Mouse (Mus musculus) ES-E14 (cell line): ENCODE measurements around the gene Gm11034. TPM values are rescaled to one million over a fixed set of nuclear protein-coding genes. Genes with fewer than 3 reads are reported as not detected.
A peak's percentile ranks its signal among the peaks of the same experiment; 100 is the strongest.

Experiments
- DNase-seq: peaks from one replicate; pipeline ENCODE4 v3.0.0-alpha.2; 2013; ENCODE audit warnings: low read depth, low spot score
- H3K27ac ChIP-seq: 2 replicates; pipeline ENCODE4 v1.5.1; 2012; ENCODE audit warnings: low read depth, mild to moderate bottlenecking, low read length, moderate library complexity, mixed read lengths; ENCODE audit not compliant: poor library complexity, insufficient read depth, severe bottlenecking
- H3K36me3 ChIP-seq: 2 replicates; pipeline ENCODE4 v1.6.1; 2012; ENCODE audit warnings: mild to moderate bottlenecking, low read length, moderate library complexity, mixed read lengths; ENCODE audit not compliant: control insufficient read depth, poor library complexity, insufficient read depth, severe bottlenecking
- H3K4me1 ChIP-seq, 2 experiments: fragments of 150-350 bp in 1 of 2; sonication (generic) in 1 of 2; 2 replicates each; pipeline ENCODE4 v1.6.1; 2012; ENCODE audit warnings: low read length in 2 of 2, mild to moderate bottlenecking in 1 of 2, mixed read lengths in 1 of 2; ENCODE audit not compliant: control insufficient read depth in 2 of 2, insufficient read depth in 2 of 2, poor library complexity in 1 of 2
- H3K4me3 ChIP-seq, 2 experiments: fragments of 150-350 bp in 1 of 2; sonication (generic) in 1 of 2; 2 replicates each; pipeline ENCODE4 v1.5.1; 2012; ENCODE audit warnings: low read length in 2 of 2, low read depth in 1 of 2, mild to moderate bottlenecking in 1 of 2, mixed read lengths in 1 of 2; ENCODE audit not compliant: insufficient read depth in 1 of 2, poor library complexity in 1 of 2, severe bottlenecking in 1 of 2
- H3K9ac ChIP-seq: 2 replicates; pipeline ENCODE4 v1.6.1; 2012; ENCODE audit warnings: low read depth, mild to moderate bottlenecking, low read length, mixed read lengths; ENCODE audit not compliant: poor library complexity, insufficient read depth, severe bottlenecking
- H3K9me3 ChIP-seq: fragments of 150-350 bp; sonication (generic); 2 replicates; pipeline ENCODE4 v1.6.1; 2012; ENCODE audit warnings: low read depth, mild to moderate bottlenecking, low read length; ENCODE audit not compliant: control insufficient read depth, insufficient read depth
- CHD2 ChIP-seq: IDR thresholded peaks from 2 replicates; pipeline ENCODE4 v1.6.1; 2014; ENCODE audit warnings: mild to moderate bottlenecking, low read depth, low read length, inconsistent platforms
- HCFC1 ChIP-seq: IDR thresholded peaks from 2 replicates; pipeline ENCODE4 v1.6.1; 2012; ENCODE audit warnings: low read length, inconsistent platforms, borderline replicate concordance; ENCODE audit not compliant: insufficient read depth
- MAFK ChIP-seq: IDR thresholded peaks from 2 replicates; pipeline ENCODE4 v1.6.1; 2014; ENCODE audit warnings: mild to moderate bottlenecking, low read depth, low read length, inconsistent platforms; ENCODE audit not compliant: insufficient read depth
- ZC3H11A ChIP-seq: IDR thresholded peaks from 2 replicates; pipeline ENCODE4 v1.6.1; 2012; ENCODE audit warnings: low read depth, mild to moderate bottlenecking, inconsistent platforms, low read length, borderline replicate concordance
- ZNF384 ChIP-seq: IDR thresholded peaks from 2 replicates; pipeline ENCODE4 v1.6.1; 2012; ENCODE audit warnings: low read depth, low read length, inconsistent platforms
- in situ Hi-C, 2 experiments: fragments of 600-800 bp; cut with MboI; formaldehyde crosslinking; loops; one replicate each; pipeline ENCODE4 v1.15.1; 2025; ENCODE audit warnings: low sequenced_read_pairs in 2 of 2, inconsistent platforms in 1 of 2; ENCODE audit not compliant: unreplicated experiment in 2 of 2
- total RNA-seq: library from RNA; depleted of rRNA; stranded (reverse); fragments of 300-350 nt; gene quantifications from 2 replicates; pipeline ENCODE4 v1.2.3, GENCODE M21; 2012

Gene Gm11034
- total RNA-seq, 1 experiment: not detected

- in situ Hi-C loops: no loop called here
- no peaks in the 10 kb centered on the region for H3K9me3 ChIP-seq
- H3K4me3 ChIP-seq: no peak overlapping the region
- no peak overlapping the region for H3K9ac ChIP-seq
- no peak for DNase-seq
- TF ChIP-seq MAFK (no peak), HCFC1 (no peak), CHD2 (no peak), ZC3H11A (no peak), ZNF384 (no peak)
- H3K36me3 ChIP-seq: no peaks in the 10 kb centered on the region
- H3K4me1 ChIP-seq: 0 out of 4 replicates have a peak, but pooled peaks cover 0 to 1% of the 10 kb centered on the region in 2 experiments
- no peak overlapping the region for H3K27ac ChIP-seq
These were observed 23.3 kb downstream of the Gm11034 start for GRCm38 (mm10) chr8:72190215-72190539.

GRCm38 (mm10) chr8:72189417-72190214, 23.8 kb downstream of the Gm11034 start, which contains the start of gene Hsh2d:
Gene Hsh2d, plus strand, starts transcription at chr8:72189638.
- DNase-seq: no peak
- Histone ChIP-seq H3K4me3 (no peak within 1 kb of the TSS), H3K36me3 (no peaks in the 10 kb centered on the region), H3K4me1 (0 out of 4 replicates have a peak, but pooled peaks cover 0 to 1% of the 10 kb centered on the region in 2 experiments), H3K9me3 (no peaks in the 10 kb centered on the region), H3K9ac (no peak within 1 kb of the TSS), H3K27ac (no peak within 1 kb of the TSS)
- in situ Hi-C loops: no loop called here
- TF ChIP-seq MAFK (no peak), HCFC1 (no peak), CHD2 (no peak), ZC3H11A (no peak), ZNF384 (no peak)

GRCm38 (mm10) chr8:72187793-72188331, 25.6 kb downstream of the Gm11034 start:
- in situ Hi-C loops: no loop called here

GRCm38 (mm10) chr8:72183554-72184202, 29.8 kb downstream of the Gm11034 start:
- TF ChIP-seq MAFK (no peak), CHD2 (no peak), HCFC1 (no peak)
- Histone ChIP-seq H3K9ac (no peak overlapping the region), H3K9me3 (no peaks in the 10 kb centered on the region)

More at GRCm38 (mm10) chr8:72187793-72188331, 25.6 kb downstream of the Gm11034 start:
- no peaks in the 10 kb centered on the region for H3K4me1 ChIP-seq
- H3K36me3 ChIP-seq: no peaks in the 10 kb centered on the region
- no peak overlapping the region for H3K4me3 ChIP-seq
- H3K9ac ChIP-seq: no peak overlapping the region
- no peaks in the 10 kb centered on the region for H3K9me3 ChIP-seq
- no peak overlapping the region for H3K27ac ChIP-seq
- DNase-seq: no peak
- TF ChIP-seq ZC3H11A (no peak), MAFK (peak; percentile 77)

More at GRCm38 (mm10) chr8:72183554-72184202, 29.8 kb downstream of the Gm11034 start:
- no peak overlapping the region for H3K27ac ChIP-seq
- DNase-seq: no peak
- H3K4me1 ChIP-seq: no peaks in the 10 kb centered on the region
- in situ Hi-C loops: no loop called here
- no peak overlapping the region for H3K4me3 ChIP-seq
- H3K36me3 ChIP-seq: peaks cover 16% of the 10 kb centered on the region
